Mouse (Mus musculus): ENCODE results near the gene Gm21988.

Gene Gm21988

GRCm38 (mm10) chr11:70215301-70215700 lies 24.3 kb downstream of the Gm21988 start:
- peak; percentile 53 for DNase-seq

GRCm38 (mm10) chr11:70214856-70215209 lies 24.8 kb downstream of the Gm21988 start:
- DNase-seq = no peak

GRCm38 (mm10) chr11:70214191-70214855 lies 25.3 kb downstream of the Gm21988 start:
- peak; percentile 84 for DNase-seq

GRCm38 (mm10) chr11:70213736-70214135 lies 25.9 kb downstream of the Gm21988 start:
- DNase-seq = no peak

GRCm38 (mm10) chr11:70212896-70213295 lies 26.7 kb downstream of the Gm21988 start:
- DNase-seq = peak; percentile 87

- no peak for DNase-seq
Observed at GRCm38 (mm10) chr11:70212423-70212822, 27.2 kb downstream of the Gm21988 start, which contains the start of gene Slc16a11. TSS of gene Slc16a11 (plus strand) at chr11:70212752.

GRCm38 (mm10) chr11:70211972-70212371 lies 27.7 kb downstream of the Gm21988 start:
- DNase-seq = no peak

- no peak for DNase-seq
Observed at GRCm38 (mm10) chr11:70210681-70211080, 28.9 kb downstream of the Gm21988 start.

GRCm38 (mm10) chr11:70208778-70209388 lies 30.7 kb downstream of the Gm21988 start:
- DNase-seq = no peak

GRCm38 (mm10) chr11:70207283-70207682 lies 32.3 kb downstream of the Gm21988 start:
- no peak for DNase-seq

- DNase-seq = no peak
Observed at GRCm38 (mm10) chr11:70206801-70207200, 32.8 kb downstream of the Gm21988 start.

GRCm38 (mm10) chr11:70201691-70202090 lies 37.9 kb downstream of the Gm21988 start:
- DNase-seq = peak; percentile 91

- DNase-seq = no peak
Observed at GRCm38 (mm10) chr11:70200036-70200608, 39.5 kb downstream of the Gm21988 start.

- DNase-seq = no peak
Observed at GRCm38 (mm10) chr11:70199107-70199506, 40.5 kb downstream of the Gm21988 start.

GRCm38 (mm10) chr11:70198332-70198731 lies 41.3 kb downstream of the Gm21988 start:
- DNase-seq = no peak

GRCm38 (mm10) chr11:70193354-70194285 lies 46.0 kb downstream of the Gm21988 start:
- DNase-seq = no peak

- DNase-seq = no peak
Observed at GRCm38 (mm10) chr11:70192157-70192556, 47.5 kb downstream of the Gm21988 start.

GRCm38 (mm10) chr11:70191188-70191587 lies 48.4 kb downstream of the Gm21988 start:
- DNase-seq = no peak

GRCm38 (mm10) chr11:70189319-70190134 lies 50.1 kb downstream of the Gm21988 start:
- DNase-seq = peak; percentile 42
